Mouse (Mus musculus) embryonic facial prominence, embryonic 14.5 days (tissue): ENCODE data around the gene Myo7a. TPM values are rescaled to one million over a fixed set of nuclear protein-coding genes. Genes with fewer than 3 reads are reported as not detected.

Source experiments
- ATAC-seq: fragments of 200-750 bp; cut with Nextera tagmentation; 2 replicates; pipeline ENCODE4 v1.8.0; 2017; ENCODE audit warnings: low read depth, moderate number of reproducible peaks, moderate TSS enrichment
- DNase-seq: peaks from one replicate; pipeline ENCODE4 v3.0.0-alpha.2; 2015; ENCODE audit warnings: low spot score
- H3K27ac ChIP-seq: fragments of 300-500 bp; sonication (generic); replicated peaks from 2 replicates; pipeline ENCODE4 v1.5.1; 2014; ENCODE audit warnings: low read depth, mild to moderate bottlenecking, low read length, moderate library complexity
- H3K27me3 ChIP-seq: fragments of 300-500 bp; sonication (generic); replicated peaks from 2 replicates; pipeline ENCODE4 v1.6.1; 2014; ENCODE audit warnings: low read length; ENCODE audit not compliant: control insufficient read depth, insufficient read depth
- H3K36me3 ChIP-seq: fragments of 300-500 bp; sonication (generic); 2 replicates; pipeline ENCODE4 v1.6.1; 2014; ENCODE audit warnings: low read length, mixed read lengths; ENCODE audit not compliant: control insufficient read depth, insufficient read depth
- H3K4me1 ChIP-seq: fragments of 300-500 bp; sonication (generic); 2 replicates; pipeline ENCODE4 v1.6.1; 2014; ENCODE audit warnings: antibody characterized with exemption, low read length; ENCODE audit not compliant: control insufficient read depth, insufficient read depth
- H3K4me2 ChIP-seq: fragments of 300-500 bp; sonication (generic); 2 replicates; pipeline ENCODE4 v1.6.1; 2014; ENCODE audit warnings: low read depth, mild to moderate bottlenecking, low read length, moderate library complexity, mixed read lengths
- H3K4me3 ChIP-seq: fragments of 300-500 bp; sonication (generic); 2 replicates; pipeline ENCODE4 v1.5.1; 2014; ENCODE audit warnings: low read depth, mild to moderate bottlenecking, low read length
- H3K9ac ChIP-seq: fragments of 300-500 bp; sonication (generic); 2 replicates; pipeline ENCODE4 v1.6.1; 2014; ENCODE audit warnings: low read depth, mild to moderate bottlenecking, low read length, moderate library complexity, mixed read lengths
- H3K9me3 ChIP-seq: fragments of 300-500 bp; sonication (generic); 2 replicates; pipeline ENCODE4 v1.6.1; 2016; ENCODE audit warnings: low read length; ENCODE audit not compliant: control insufficient read depth
- WGBS: fragments of 180-500 bp; shearing (Covaris S2); extraction: QIAGEN DNeasy Blood & Tissue Kit; methylation state at CpG from one replicate; pipeline ENCODE4 v1.1.7; 2014; 5-methylcytosine and 5-hydroxymethylcytosine counted together
- polyA plus RNA-seq: library from polyadenylated mRNA; unstranded; fragments of >200 nt; fragmentation: Nextera tagmentation; extraction: Ambion mirVana; gene quantifications from 2 replicates; pipeline ENCODE4 v1.2.1, GENCODE M21; 2014

Myo7a gene
- polyA plus RNA-seq, 1 experiment from 2014 or later = 9.2 TPM

GRCm38 (mm10) chr7:98140597-98140996 lies 21.3 kb upstream of the Myo7a start:
- ATAC-seq (no peak), DNase-seq (no peak)
- Histone ChIP-seq H3K4me3 (no peak overlapping the region), H3K9ac (no peak overlapping the region), H3K4me2 (no peak overlapping the region), H3K9me3 (no peaks in the 10 kb centered on the region), H3K36me3 (no peaks in the 10 kb centered on the region), H3K27me3 (no peaks in the 10 kb centered on the region), H3K4me1 (0 out of 2 replicates have a peak, but pooled peaks cover 6% of the 10 kb centered on the region), H3K27ac (no peak overlapping the region)
- WGBS = 32% methylated on average over 2 of the region's 2 CpGs

- ATAC-seq = no peak
- Histone ChIP-seq H3K27me3 (no peaks in the 10 kb centered on the region), H3K4me2 (no peak overlapping the region), H3K4me3 (no peak overlapping the region), H3K27ac (no peak overlapping the region), H3K4me1 (0 out of 2 replicates have a peak, but pooled peaks cover 6% of the 10 kb centered on the region), H3K9me3 (no peaks in the 10 kb centered on the region), H3K36me3 (no peaks in the 10 kb centered on the region), H3K9ac (no peak overlapping the region)
- DNase-seq = no peak
- WGBS = 26% methylated on average over 9 of the region's 9 CpGs
These were observed 19.9 kb upstream of the Myo7a start for GRCm38 (mm10) chr7:98139216-98139615.

GRCm38 (mm10) chr7:98137995-98138394 lies 18.7 kb upstream of the Myo7a start:
- H3K4me3 ChIP-seq = no peak overlapping the region
- no peaks in the 10 kb centered on the region for H3K9me3 ChIP-seq
- no peaks in the 10 kb centered on the region for H3K27me3 ChIP-seq
- ATAC-seq (peak; percentile 50; the same call in 1 of the 2 replicates), DNase-seq (no peak)
- H3K4me1 ChIP-seq = 0 out of 2 replicates have a peak, but pooled peaks cover 6% of the 10 kb centered on the region
- 67% methylated on average over 2 of the region's 2 CpGs for WGBS
- H3K36me3 ChIP-seq = no peaks in the 10 kb centered on the region
- H3K9ac ChIP-seq = no peak overlapping the region
- H3K27ac ChIP-seq = no peak overlapping the region
- no peak overlapping the region for H3K4me2 ChIP-seq

- WGBS = 56% methylated on average over 3 of the region's 3 CpGs
These were observed 18.3 kb upstream of the Myo7a start for GRCm38 (mm10) chr7:98137583-98137982.

GRCm38 (mm10) chr7:98131751-98132150 lies 12.4 kb upstream of the Myo7a start:
- Histone ChIP-seq H3K9me3 (no peaks in the 10 kb centered on the region), H3K4me1 (no peaks in the 10 kb centered on the region), H3K4me3 (no peak overlapping the region), H3K4me2 (no peak overlapping the region), H3K27ac (no peak overlapping the region), H3K27me3 (no peaks in the 10 kb centered on the region), H3K36me3 (no peaks in the 10 kb centered on the region), H3K9ac (no peak overlapping the region)
- DNase-seq (no peak), ATAC-seq (no peak)
- WGBS = 96% methylated on average over 8 of the region's 8 CpGs

More at GRCm38 (mm10) chr7:98137583-98137982, 18.3 kb upstream of the Myo7a start:
- no peak overlapping the region for H3K4me2 ChIP-seq
- no peak overlapping the region for H3K27ac ChIP-seq
- H3K36me3 ChIP-seq = no peaks in the 10 kb centered on the region
- no peak overlapping the region for H3K9ac ChIP-seq
- no peak overlapping the region for H3K4me3 ChIP-seq
- H3K9me3 ChIP-seq = no peaks in the 10 kb centered on the region
- H3K4me1 ChIP-seq = 0 out of 2 replicates have a peak, but pooled peaks cover 6% of the 10 kb centered on the region
- DNase-seq = no peak
- ATAC-seq = 0 out of 2 replicates have a peak, but pooled peaks have one; percentile 14
- H3K27me3 ChIP-seq = no peaks in the 10 kb centered on the region

GRCm38 (mm10) chr7:98125473-98125872 lies 6.1 kb upstream of the Myo7a start:
- H3K36me3 ChIP-seq = no peaks in the 10 kb centered on the region
- no peaks in the 10 kb centered on the region for H3K4me1 ChIP-seq
- WGBS = 35% methylated on average over 5 of the region's 5 CpGs
- no peak overlapping the region for H3K27ac ChIP-seq
- no peak for DNase-seq
- no peaks in the 10 kb centered on the region for H3K9me3 ChIP-seq
- H3K9ac ChIP-seq = no peak overlapping the region
- no peaks in the 10 kb centered on the region for H3K27me3 ChIP-seq
- no peak overlapping the region for H3K4me2 ChIP-seq
- ATAC-seq = no peak
- H3K4me3 ChIP-seq = no peak overlapping the region

- Histone ChIP-seq H3K9ac (no peak overlapping the region), H3K27me3 (no peaks in the 10 kb centered on the region), H3K36me3 (no peaks in the 10 kb centered on the region), H3K4me2 (no peak overlapping the region), H3K4me1 (no peaks in the 10 kb centered on the region), H3K9me3 (no peaks in the 10 kb centered on the region), H3K4me3 (no peak overlapping the region), H3K27ac (no peak overlapping the region)
- DNase-seq (no peak), ATAC-seq (no peak)
- WGBS = 51% methylated on average over 5 of the region's 5 CpGs
These were observed 5.4 kb upstream of the Myo7a start for GRCm38 (mm10) chr7:98124701-98125100.

- H3K27me3 ChIP-seq = no peaks in the 10 kb centered on the region
- H3K4me2 ChIP-seq = no peak overlapping the region
- 76% methylated on average over 8 of the region's 8 CpGs for WGBS
- DNase-seq = no peak
- H3K36me3 ChIP-seq = no peaks in the 10 kb centered on the region
- no peak overlapping the region for H3K4me3 ChIP-seq
- H3K9ac ChIP-seq = no peak overlapping the region
- ATAC-seq = no peak
- no peak overlapping the region for H3K27ac ChIP-seq
- H3K4me1 ChIP-seq = peaks cover 2% of the 10 kb centered on the region; the same call in 1 of the 2 replicates
- H3K9me3 ChIP-seq = no peaks in the 10 kb centered on the region
These were observed 2.3 kb upstream of the Myo7a start for GRCm38 (mm10) chr7:98121673-98122072.

GRCm38 (mm10) chr7:98121241-98121640 lies 1.9 kb upstream of the Myo7a start:
- ATAC-seq (no peak), DNase-seq (no peak)
- Histone ChIP-seq H3K27me3 (no peaks in the 10 kb centered on the region), H3K9ac (no peak overlapping the region), H3K36me3 (no peaks in the 10 kb centered on the region), H3K4me1 (peaks cover 4% of the 10 kb centered on the region; the same call in 1 of the 2 replicates), H3K27ac (no peak overlapping the region), H3K4me3 (no peak overlapping the region), H3K4me2 (no peak overlapping the region), H3K9me3 (no peaks in the 10 kb centered on the region)
- whole genome bisulfite sequencing = 84% methylated on average over 3 of the region's 3 CpGs
